Mouse (Mus musculus) heart, adult 2 months (tissue): ENCODE data around the gene Pip5k1c.

ENCODE experiments used
- CTCF ChIP-seq: fragments of 200-600 bp; IDR thresholded peaks from 2 replicates; pipeline ENCODE4 v1.8.1; 2022; ENCODE audit warnings: antibody characterized with exemption, mild to moderate bottlenecking, moderate library complexity
- EP300 ChIP-seq: fragments of 200-500 bp; IDR thresholded peaks from 2 replicates; pipeline ENCODE4 v1.6.1; 2011; ENCODE audit warnings: low read depth, low read length, control low read depth; ENCODE audit not compliant: insufficient read depth
- POLR2A ChIP-seq: fragments of 200-500 bp; IDR thresholded peaks from 2 replicates; pipeline ENCODE4 v1.6.1; 2011; ENCODE audit warnings: mild to moderate bottlenecking, low read depth, low read length, control low read depth; ENCODE audit not compliant: insufficient read depth

- TF ChIP-seq CTCF (no peak), POLR2A (no peak), EP300 (no peak)
These were observed 9.5 kb downstream of the Pip5k1c start for GRCm38 (mm10) chr10:81302288-81302687.
